ENCODE assay signal across 8 mouse cellular contexts in genomic region chr3:89280050-89280605, GRCm38 (mm10). TPM values are rescaled to one million over a fixed set of nuclear protein-coding genes. Genes with fewer than 3 reads are reported as not detected.
DNase-seq lines count a peak whose midpoint lies in the region; ATAC-seq and TF ChIP-seq lines count a peak whose summit lies in the region.

No protein-coding gene starts in this region.

- under 1% methylated on average over 29 of the region's 29 CpGs for WGBS in heart, embryonic 10.5 days
- WGBS in heart, embryonic 15.5 days, result 1% methylated on average over 29 of the region's 29 CpGs
- under 1% methylated on average over 29 of the region's 29 CpGs for WGBS in limb, embryonic 11.5 days
- WGBS in midbrain, embryonic 14.5 days, result under 1% methylated on average over 29 of the region's 29 CpGs

- H3K27me3 ChIP-seq in heart, embryonic 10.5 days (ENCODE audit: insufficient read depth, poor library complexity, severe bottlenecking), result 0 out of 2 replicates have a peak, but pooled peaks cover 13% of the 10 kb centered on the region
- no peaks in the 10 kb centered on the region for H3K27me3 ChIP-seq in heart, embryonic 15.5 days
- 0 out of 2 replicates have a peak, but pooled peaks cover 6% of the 10 kb centered on the region for H3K27me3 ChIP-seq in limb, embryonic 11.5 days (ENCODE audit: control insufficient read depth, insufficient read depth, low read length)
- H3K27me3 ChIP-seq in midbrain, embryonic 14.5 days (ENCODE audit: control insufficient read depth, insufficient read depth, low read length), result peaks cover 29% of the 10 kb centered on the region

- no peak for ATAC-seq in heart, embryonic 15.5 days (replicated peaks; ENCODE audit: insufficient number of reproducible peaks, insufficient read depth, low FRiP score, low read depth)
- no peak for ATAC-seq in limb, embryonic 11.5 days (ENCODE audit: insufficient number of reproducible peaks, low FRiP score, low TSS enrichment, low read depth)
- ATAC-seq in midbrain, embryonic 14.5 days (ENCODE audit: low FRiP score, low TSS enrichment), result peak; percentile 21; the same call in 1 of the 2 replicates
- no peak for ATAC-seq in activated CD4-positive, CD25-positive, alpha-beta regulatory T cell, adult 4 months

- peak overlapping the region; percentile 77 for H3K4me3 ChIP-seq in heart, embryonic 10.5 days
- peak overlapping the region; percentile 65 for H3K4me3 ChIP-seq in bone marrow macrophage, adult 2 months (ENCODE audit: insufficient read depth, low read length)
- peak overlapping the region; percentile 70 for H3K4me3 ChIP-seq in heart, embryonic 15.5 days
- H3K4me3 ChIP-seq in limb, embryonic 11.5 days (ENCODE audit: low read depth, low read length), result peak overlapping the region; percentile 57
- H3K4me3 ChIP-seq in midbrain, embryonic 14.5 days (replicated peaks; ENCODE audit: low read depth, low read length), result peak overlapping the region; percentile 44

- peak overlapping the region; percentile 98 for H3K4me2 ChIP-seq in heart, embryonic 15.5 days
- H3K4me2 ChIP-seq in limb, embryonic 11.5 days (ENCODE audit: low read depth, severe bottlenecking), result peak overlapping the region; percentile 95
- peak overlapping the region; percentile 93 for H3K4me2 ChIP-seq in midbrain, embryonic 14.5 days (ENCODE audit: low read length)

- peaks cover 15% of the 10 kb centered on the region for H3K36me3 ChIP-seq in heart, embryonic 10.5 days
- H3K36me3 ChIP-seq in heart, embryonic 15.5 days, result peaks cover 10% of the 10 kb centered on the region
- no peaks in the 10 kb centered on the region for H3K36me3 ChIP-seq in limb, embryonic 11.5 days (ENCODE audit: control insufficient read depth, insufficient read depth, low read length)
- no peaks in the 10 kb centered on the region for H3K36me3 ChIP-seq in midbrain, embryonic 14.5 days (ENCODE audit: control insufficient read depth, insufficient read depth, low read length)

- H3K9ac ChIP-seq in heart, embryonic 15.5 days, result peak overlapping the region; percentile 81
- peak overlapping the region; percentile 65; the same call in 1 of the 2 replicates for H3K9ac ChIP-seq in limb, embryonic 11.5 days (ENCODE audit: low read length)
- H3K9ac ChIP-seq in midbrain, embryonic 14.5 days (replicated peaks; ENCODE audit: low read length), result peak overlapping the region; percentile 57

- H3K4me1 ChIP-seq in heart, embryonic 10.5 days, result peaks cover 65% of the 10 kb centered on the region
- H3K4me1 ChIP-seq in bone marrow macrophage, adult 2 months (ENCODE audit: control insufficient read depth, insufficient read depth, low read length), result peaks cover 15% of the 10 kb centered on the region
- peaks cover 51% of the 10 kb centered on the region for H3K4me1 ChIP-seq in heart, embryonic 15.5 days (replicated peaks)
- H3K4me1 ChIP-seq in limb, embryonic 11.5 days (ENCODE audit: control insufficient read depth, insufficient read depth, low read length), result peaks cover 44% of the 10 kb centered on the region
- peaks cover 21% of the 10 kb centered on the region; the same call in 1 of the 2 replicates for H3K4me1 ChIP-seq in midbrain, embryonic 14.5 days (ENCODE audit: control insufficient read depth, insufficient read depth, low read length)

- no peak for TF ChIP-seq CTCF in bone marrow macrophage, adult 2 months (IDR thresholded peaks at IDR 0.05; ENCODE audit: low read depth, low read length)

- intact Hi-C loops in heart, postnatal 25 days (cut with DNase I), result no loop called here

- TF ChIP-seq POLR2A in bone marrow macrophage, adult 2 months (IDR thresholded peaks at IDR 0.05; ENCODE audit: borderline replicate concordance, low read depth, low read length), result no peak

- H3K9me3 ChIP-seq in heart, embryonic 10.5 days, result no peaks in the 10 kb centered on the region
- no peaks in the 10 kb centered on the region for H3K9me3 ChIP-seq in heart, embryonic 15.5 days (replicated peaks)
- no peaks in the 10 kb centered on the region for H3K9me3 ChIP-seq in limb, embryonic 11.5 days (ENCODE audit: control insufficient read depth, low read length)
- no peaks in the 10 kb centered on the region for H3K9me3 ChIP-seq in midbrain, embryonic 14.5 days (ENCODE audit: control insufficient read depth, low read length)

- H3K27ac ChIP-seq in heart, embryonic 10.5 days, result peak overlapping the region; percentile 92
- H3K27ac ChIP-seq in bone marrow macrophage, adult 2 months (ENCODE audit: insufficient read depth, low read depth, low read length), result no peak overlapping the region
- H3K27ac ChIP-seq in heart, embryonic 15.5 days, result peak overlapping the region; percentile 92
- H3K27ac ChIP-seq in limb, embryonic 11.5 days (replicated peaks; ENCODE audit: low read depth, low read length), result peak overlapping the region; percentile 39; the same call in 1 of the 2 replicates
- H3K27ac ChIP-seq in midbrain, embryonic 14.5 days (replicated peaks; ENCODE audit: low read depth, low read length), result no peak overlapping the region

- no peak for DNase-seq in heart, embryonic 10.5 days (ENCODE audit: low spot score)
- DNase-seq in heart, postnatal 25 days (ENCODE audit: low spot score), result no peak
- DNase-seq in limb, embryonic 11.5 days (ENCODE audit: low spot score), result no peak
- peak; percentile 49 for DNase-seq in midbrain, embryonic 14.5 days
- DNase-seq in ovary, adult 18-20 months (ENCODE audit: low spot score), result no peak

RNA-seq across cellular contexts. Expression of gene Efna1, which starts 0.8 kb away (rescaled TPM):
- 32.0 and 37.7 TPM in 2 replicates for polyA plus RNA-seq in heart, embryonic 10.5 days (2016; fragmentation: Nextera tagmentation; extraction: Ambion mirVana)
- 10 to 100 TPM; 29.4 to 33.5 TPM for total RNA-seq in heart, postnatal 25 days (2021)
- polyA plus RNA-seq in bone marrow macrophage, adult 2 months (2012; ENCODE audit: insufficient read depth, insufficient read length, missing spikeins), result 0.96 TPM in 1 of 2 replicates, not detected in the other
- 35.0 and 39.9 TPM in 2 replicates for polyA plus RNA-seq in heart, embryonic 15.5 days (2015; fragmentation: Nextera tagmentation; extraction: Ambion mirVana)
- polyA plus RNA-seq in limb, embryonic 11.5 days (2014; fragmentation: Nextera tagmentation; extraction: Ambion mirVana), result 42.4 and 47.7 TPM in 2 replicates
- 5.2 and 8.7 TPM in 2 replicates for polyA plus RNA-seq in midbrain, embryonic 14.5 days (2014; fragmentation: Nextera tagmentation; extraction: Ambion mirVana)
- polyA plus RNA-seq in activated CD4-positive, CD25-positive, alpha-beta regulatory T cell, adult 4 months (2017; shearing (Covaris generic)), result not detected

RNA-seq across cellular contexts. Expression of gene Slc50a1, which starts 9.8 kb away (rescaled TPM):
- 39.9 and 42.4 TPM in 2 replicates for polyA plus RNA-seq in heart, embryonic 10.5 days (2016; fragmentation: Nextera tagmentation; extraction: Ambion mirVana)
- total RNA-seq in heart, postnatal 25 days (2021), result 10 to 100 TPM; 21.0 TPM
- 42.7 and 55.2 TPM in 2 replicates for polyA plus RNA-seq in bone marrow macrophage, adult 2 months (2012; ENCODE audit: insufficient read depth, insufficient read length, missing spikeins)
- 44.5 and 49.5 TPM in 2 replicates for polyA plus RNA-seq in heart, embryonic 15.5 days (2015; fragmentation: Nextera tagmentation; extraction: Ambion mirVana)
- polyA plus RNA-seq in limb, embryonic 11.5 days (2014; fragmentation: Nextera tagmentation; extraction: Ambion mirVana), result 46.4 and 47.2 TPM in 2 replicates
- 35.3 and 38.1 TPM in 2 replicates for polyA plus RNA-seq in midbrain, embryonic 14.5 days (2014; fragmentation: Nextera tagmentation; extraction: Ambion mirVana)
- polyA plus RNA-seq in activated CD4-positive, CD25-positive, alpha-beta regulatory T cell, adult 4 months (2017; shearing (Covaris generic)), result 100 to 1,000 TPM; 195 to 254 TPM

RNA-seq across cellular contexts. Expression of gene Dpm3, which starts 21.0 kb away (rescaled TPM):
- 76.7 and 86.0 TPM in 2 replicates for polyA plus RNA-seq in heart, embryonic 10.5 days (2016; fragmentation: Nextera tagmentation; extraction: Ambion mirVana)
- total RNA-seq in heart, postnatal 25 days (2021), result 10 to 100 TPM; 51.7 to 53.9 TPM
- 62.0 and 66.3 TPM in 2 replicates for polyA plus RNA-seq in bone marrow macrophage, adult 2 months (2012; ENCODE audit: insufficient read depth, insufficient read length, missing spikeins)
- 88.4 and 88.7 TPM in 2 replicates for polyA plus RNA-seq in heart, embryonic 15.5 days (2015; fragmentation: Nextera tagmentation; extraction: Ambion mirVana)
- 93.3 and 106 TPM in 2 replicates for polyA plus RNA-seq in limb, embryonic 11.5 days (2014; fragmentation: Nextera tagmentation; extraction: Ambion mirVana)
- polyA plus RNA-seq in midbrain, embryonic 14.5 days (2014; fragmentation: Nextera tagmentation; extraction: Ambion mirVana), result 71.6 and 84.1 TPM in 2 replicates
- 100 to 1,000 TPM; 124 to 160 TPM for polyA plus RNA-seq in activated CD4-positive, CD25-positive, alpha-beta regulatory T cell, adult 4 months (2017; shearing (Covaris generic))

RNA-seq across cellular contexts. Expression of gene Trim46, which starts 34.0 kb away (rescaled TPM):
- 0.79 and 1.9 TPM in 2 replicates for polyA plus RNA-seq in heart, embryonic 10.5 days (2016; fragmentation: Nextera tagmentation; extraction: Ambion mirVana)
- total RNA-seq in heart, postnatal 25 days (2021), result under 1 TPM; 0.47 to 0.59 TPM
- polyA plus RNA-seq in bone marrow macrophage, adult 2 months (2012; ENCODE audit: insufficient read depth, insufficient read length, missing spikeins), result 0.34 and 0.84 TPM in 2 replicates
- 0.79 and 2.2 TPM in 2 replicates for polyA plus RNA-seq in heart, embryonic 15.5 days (2015; fragmentation: Nextera tagmentation; extraction: Ambion mirVana)
- 4.0 and 5.5 TPM in 2 replicates for polyA plus RNA-seq in limb, embryonic 11.5 days (2014; fragmentation: Nextera tagmentation; extraction: Ambion mirVana)
- polyA plus RNA-seq in midbrain, embryonic 14.5 days (2014; fragmentation: Nextera tagmentation; extraction: Ambion mirVana), result 63.4 and 71.8 TPM in 2 replicates
- polyA plus RNA-seq in activated CD4-positive, CD25-positive, alpha-beta regulatory T cell, adult 4 months (2017; shearing (Covaris generic)), result 1 to 10 TPM; 2.1 to 3.4 TPM

RNA-seq across cellular contexts. Expression of gene Krtcap2, which starts 34.4 kb away (rescaled TPM):
- 244 and 260 TPM in 2 replicates for polyA plus RNA-seq in heart, embryonic 10.5 days (2016; fragmentation: Nextera tagmentation; extraction: Ambion mirVana)
- 10 to 100 TPM; 73.5 to 87.6 TPM for total RNA-seq in heart, postnatal 25 days (2021)
- polyA plus RNA-seq in bone marrow macrophage, adult 2 months (2012; ENCODE audit: insufficient read depth, insufficient read length, missing spikeins), result 94.1 and 97.0 TPM in 2 replicates
- 189 and 207 TPM in 2 replicates for polyA plus RNA-seq in heart, embryonic 15.5 days (2015; fragmentation: Nextera tagmentation; extraction: Ambion mirVana)
- 272 and 295 TPM in 2 replicates for polyA plus RNA-seq in limb, embryonic 11.5 days (2014; fragmentation: Nextera tagmentation; extraction: Ambion mirVana)
- 199 and 237 TPM in 2 replicates for polyA plus RNA-seq in midbrain, embryonic 14.5 days (2014; fragmentation: Nextera tagmentation; extraction: Ambion mirVana)
- 100 to 1,000 TPM; 275 to 319 TPM for polyA plus RNA-seq in activated CD4-positive, CD25-positive, alpha-beta regulatory T cell, adult 4 months (2017; shearing (Covaris generic))

Comparison
In these comparisons a context has a peak if more than half of its experiments do, and no peak if none do; other contexts are left out.
1. H3K27ac ChIP-seq: peak in heart, embryonic 10.5 days (single experiment), heart, embryonic 15.5 days (single experiment) and limb, embryonic 11.5 days (single experiment); none in bone marrow macrophage, adult 2 months (single experiment) and midbrain, embryonic 14.5 days (single experiment).
2. Peak in every context shown above with its lines, with median percentiles within 50 percentile points of each other: H3K4me3 ChIP-seq, H3K4me2 ChIP-seq and H3K9ac ChIP-seq.